Mouse (Mus musculus): ENCODE results near the gene Nek6.

DNA sequence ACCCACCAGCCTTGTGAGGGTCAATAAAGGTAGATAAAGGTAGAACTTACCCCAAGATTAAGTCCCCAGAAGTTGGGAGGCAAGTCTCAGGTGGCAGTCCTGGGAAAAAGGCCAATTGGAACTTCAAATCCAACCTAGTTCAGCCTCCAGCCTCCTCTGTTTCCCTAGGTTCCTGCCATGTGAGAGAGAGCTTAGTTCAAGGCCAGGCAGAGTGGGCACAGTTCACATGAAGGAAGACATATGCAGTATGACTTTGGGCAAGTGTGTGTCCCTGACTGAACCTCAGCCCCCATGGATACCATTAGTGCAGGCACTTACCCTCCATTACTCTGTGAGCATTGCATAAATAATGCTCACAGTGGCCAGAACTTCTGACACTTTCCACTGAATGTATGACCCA lies 34.3 kb downstream of the Nek6 start:
- no peak for TF ChIP-seq CTCF (IDR thresholded peaks at IDR 0.05; ENCODE audit: low read depth)
- no peak for TF ChIP-seq EP300 (optimal IDR thresholded peaks at IDR 0.05)

Data from stomach, postnatal 0 days (tissue).